Mouse (Mus musculus) embryonic stem cell, embryonic (primary cell): ENCODE data around the gene Col6a3.

Experiments
- CTCF ChIA-PET, 4 experiments: fragments of 300-600 bp in 2 of 4; fragments of 350-600 bp in 2 of 4; sonication (Branson Sonifier 250); formaldehyde crosslinking; loops; one replicate each; lab custom pipeline; 2022; ENCODE audit warnings: inconsistent platforms in 2 of 4; lab: Charles Lee
- POLR2A ChIA-PET, 4 experiments: fragments of 300-600 bp in 2 of 4; fragments of 350-600 bp in 2 of 4; sonication (Branson Sonifier 250); formaldehyde crosslinking; loops; one replicate each; lab custom pipeline; 2022; ENCODE audit warnings: antibody characterized with exemption in 4 of 4, inconsistent platforms in 1 of 4; lab: Charles Lee

Col6a3 gene

DNA sequence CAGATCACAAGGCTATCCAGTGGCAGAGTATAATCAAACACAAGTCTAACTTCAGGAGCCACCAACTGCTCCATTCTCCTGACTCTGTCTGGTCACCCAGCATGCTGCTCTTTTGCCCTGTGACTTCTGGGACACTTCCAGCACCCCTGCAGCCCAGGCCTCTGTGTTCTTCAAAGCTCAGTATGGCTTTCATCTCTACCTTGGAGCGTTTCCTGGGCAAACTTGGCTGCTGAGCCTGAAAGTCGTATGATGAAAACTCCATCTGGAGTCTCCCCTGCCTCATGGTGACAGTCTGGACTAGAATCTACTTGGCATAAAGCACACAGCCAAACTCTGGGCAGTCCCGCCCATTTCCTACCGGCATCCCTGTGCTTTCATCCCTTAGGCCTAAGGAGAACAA lies 95.2 kb downstream of the Col6a3 start:
- CTCF ChIA-PET = no interaction called here
- POLR2A ChIA-PET = no interaction called here

DNA sequence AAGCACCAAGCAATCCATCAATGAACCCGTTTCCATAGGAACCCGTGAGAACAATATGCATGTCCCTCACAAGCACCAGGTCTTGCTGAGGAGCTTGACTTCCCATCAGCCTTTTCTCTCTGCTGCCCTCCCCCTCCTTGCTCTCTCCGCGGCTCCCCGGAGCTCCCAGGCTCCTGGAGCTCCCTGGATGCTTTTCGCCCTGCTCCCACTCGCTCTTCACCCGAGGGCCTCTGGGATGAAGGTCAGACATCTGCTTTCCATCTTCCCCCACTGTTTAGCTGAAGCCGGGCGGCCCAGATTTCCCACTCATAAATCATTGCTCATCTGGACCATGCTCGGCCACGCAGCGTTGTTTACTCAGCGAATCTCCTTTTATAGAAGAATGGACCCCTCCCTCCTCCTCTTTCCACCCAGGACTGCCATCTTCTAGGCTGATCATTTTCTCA lies 99.8 kb downstream of the Col6a3 start:
- ChIA-PET POLR2A (interaction anchor here in 2 of 4 experiments (0.6 to 0.7 kb wide), 3 partner anchors 8 to 122 kb away, joined by 3 read pairs; no protein-coding TSS in a partner anchor), CTCF (no interaction called here)

DNA sequence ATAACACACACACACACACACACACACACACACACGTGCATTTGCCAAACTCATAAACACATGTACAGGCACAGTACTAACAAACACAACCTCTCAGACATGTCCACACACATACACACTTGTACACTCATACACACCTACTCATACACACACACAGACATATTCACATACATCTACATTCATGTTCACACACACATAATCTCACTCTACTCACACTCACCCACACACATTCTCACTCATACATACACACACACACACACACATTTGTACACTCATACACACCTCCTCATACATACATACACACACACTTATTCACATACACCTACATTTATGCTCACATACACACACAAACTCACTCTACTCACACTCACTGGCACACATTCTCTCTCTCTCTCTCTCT lies 100.3 kb downstream of the Col6a3 start:
- POLR2A ChIA-PET = interaction anchor here in 1 of 4 experiments (0.6 kb wide), 1 partner anchor 517 kb away, joined by 3 read pairs; no protein-coding TSS in a partner anchor
- CTCF ChIA-PET = no interaction called here

DNA sequence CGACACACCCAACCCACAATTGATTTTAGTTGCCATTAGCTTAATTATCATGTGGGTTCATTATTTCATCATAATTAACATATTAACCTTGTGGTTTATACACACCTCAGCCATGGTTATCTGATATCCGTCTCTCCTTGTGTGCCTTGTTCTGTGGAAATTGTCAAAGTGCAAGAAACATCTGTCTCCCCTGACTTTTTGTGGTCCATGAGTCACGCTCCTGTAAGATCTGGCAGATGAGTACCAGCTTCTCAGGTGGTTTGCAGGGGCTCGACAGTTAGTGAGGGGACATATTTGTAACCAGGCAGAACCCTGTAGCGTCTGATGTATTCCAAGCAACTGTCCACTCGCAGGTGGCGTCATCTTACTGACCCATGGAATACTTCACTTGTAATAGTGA lies 101.1 kb downstream of the Col6a3 start:
- ChIA-PET CTCF (no interaction called here), POLR2A (interaction anchor here in 1 of 4 experiments (0.6 kb wide), 1 partner anchor 518 kb away, joined by 3 read pairs; no protein-coding TSS in a partner anchor)

DNA sequence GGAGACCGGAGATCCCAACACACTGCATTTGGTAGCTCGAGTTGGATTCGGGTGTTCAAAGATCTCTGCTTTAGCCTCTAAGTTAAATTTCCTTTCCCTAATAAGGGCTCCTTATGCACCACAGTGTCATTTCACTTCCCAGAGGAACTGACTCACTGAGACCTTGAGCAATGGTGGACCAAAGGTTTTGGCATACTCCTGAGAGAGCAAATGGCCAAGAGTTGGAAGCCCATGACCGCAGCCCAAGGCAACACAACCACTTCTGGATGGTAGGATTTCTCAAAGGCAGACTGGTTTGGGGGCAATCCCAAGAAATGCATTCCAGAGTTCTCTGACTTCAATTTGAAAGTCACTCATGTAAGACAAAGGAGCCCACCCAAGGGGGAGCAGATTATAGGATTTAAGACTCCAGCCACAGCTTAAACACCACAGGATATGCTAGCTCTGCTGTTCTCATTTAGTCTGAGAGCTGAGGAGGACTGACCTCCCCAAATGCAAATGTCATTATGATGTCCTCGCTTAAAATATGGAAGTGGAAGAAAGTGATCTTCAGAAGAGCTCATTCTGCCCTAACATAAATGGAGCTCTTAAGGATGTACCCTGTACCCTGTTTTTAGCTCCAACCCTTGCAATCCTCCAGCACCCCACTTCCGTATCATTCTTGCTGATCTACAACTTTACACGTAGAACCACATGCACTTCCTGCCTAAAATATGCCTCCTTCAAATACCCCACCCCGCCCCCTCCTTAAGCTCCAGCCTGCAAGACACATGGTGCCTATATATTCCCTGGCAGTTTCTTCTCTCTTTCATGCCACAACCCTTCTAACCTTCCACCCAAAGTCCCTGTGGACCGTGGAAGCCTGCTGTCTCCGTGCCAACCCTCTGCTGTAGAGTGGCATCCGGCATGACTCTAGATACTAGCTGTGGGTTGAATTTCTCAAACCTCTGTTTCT lies 103.3 kb downstream of the Col6a3 start:
- ChIA-PET CTCF (no interaction called here), POLR2A (no interaction called here)

DNA sequence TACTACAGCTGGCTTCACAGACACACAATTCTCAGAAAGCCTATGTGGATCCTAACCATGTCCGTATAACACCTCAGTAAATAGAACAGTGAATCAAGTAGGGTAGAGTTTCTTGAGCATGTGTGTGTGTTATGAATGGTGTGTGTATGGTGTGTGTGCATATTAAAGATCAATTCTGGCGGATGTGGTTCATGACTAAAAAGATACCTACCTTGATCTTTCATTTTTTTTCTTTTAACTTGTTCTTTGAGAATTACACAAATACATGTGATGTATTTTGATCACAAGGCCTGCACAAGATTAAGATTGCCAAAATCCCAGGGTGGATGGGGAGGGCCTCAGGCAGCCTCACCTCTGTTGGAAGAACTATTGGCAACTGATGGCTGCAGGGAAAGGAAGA lies 104.9 kb downstream of the Col6a3 start:
- CTCF ChIA-PET = no interaction called here
- POLR2A ChIA-PET = no interaction called here

DNA sequence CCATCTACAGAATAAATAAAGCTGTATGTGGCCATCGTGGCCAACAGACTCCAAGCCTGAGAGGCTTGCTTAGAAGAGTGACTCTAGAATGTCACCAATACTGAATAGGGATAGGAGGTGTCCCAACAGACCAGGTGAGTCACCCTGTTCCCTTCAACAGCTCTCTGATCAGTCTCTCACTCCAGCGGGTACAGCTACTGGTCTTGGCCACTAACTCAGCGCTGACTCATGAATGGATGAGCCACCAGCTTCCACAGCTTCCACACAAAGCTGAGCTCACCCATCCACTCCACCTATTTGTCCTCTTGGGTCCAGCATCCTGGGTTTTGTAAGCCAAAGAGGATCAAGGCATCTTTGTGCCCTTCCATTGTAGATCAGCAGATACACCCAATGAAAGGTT lies 114.3 kb downstream of the Col6a3 start:
- CTCF ChIA-PET = no interaction called here

DNA sequence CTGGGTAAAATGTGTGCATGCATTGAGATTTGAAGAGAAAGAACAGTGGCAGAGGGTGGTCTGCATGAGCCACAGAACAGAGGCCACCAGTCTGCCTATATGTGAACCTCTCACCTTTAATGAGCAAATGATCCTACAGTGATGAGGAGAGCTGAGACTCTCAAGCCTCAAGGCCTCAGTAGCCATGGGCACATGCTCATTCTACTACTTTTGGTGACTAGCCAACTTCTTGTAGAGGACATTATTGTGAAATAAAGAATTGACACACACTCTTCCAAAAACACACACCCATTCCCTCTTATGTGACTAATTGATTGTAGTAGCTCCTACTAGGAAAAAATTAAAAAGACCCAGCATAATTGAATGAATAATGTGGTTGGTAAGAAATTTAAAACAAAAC lies 120.0 kb downstream of the Col6a3 start:
- CTCF ChIA-PET = no interaction called here

More for the DNA sequence above, 114.3 kb downstream of the Col6a3 start:
- POLR2A ChIA-PET = no interaction called here

DNA sequence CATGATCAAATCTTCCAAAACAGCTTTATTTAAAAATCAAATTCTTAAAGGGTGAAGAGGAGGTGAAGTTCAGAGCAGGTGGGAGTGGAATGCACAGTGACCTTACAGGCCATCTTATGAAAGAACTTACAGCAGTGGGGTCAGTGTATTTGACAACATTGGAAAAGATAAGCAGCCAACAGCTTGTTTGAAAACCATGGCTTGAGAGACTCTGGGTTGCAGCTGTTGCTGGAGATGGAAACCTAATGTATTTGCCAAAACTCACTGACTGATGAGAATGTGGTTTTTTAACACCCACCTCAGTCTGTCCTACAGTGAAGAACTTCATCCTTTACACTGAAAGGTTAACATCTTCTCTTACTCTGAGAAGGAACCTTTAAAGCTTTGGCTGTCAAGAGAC lies 120.4 kb downstream of the Col6a3 start:
- CTCF ChIA-PET = interaction anchor here in 1 of 4 experiments (0.5 kb wide), 1 partner anchor 102 kb away, joined by 3 read pairs; no protein-coding TSS in a partner anchor
- POLR2A ChIA-PET = interaction anchor here in 1 of 4 experiments (3.2 kb wide), 1 partner anchor 11 kb away, joined by 7 read pairs; no protein-coding TSS in a partner anchor

More for the DNA sequence above, 120.0 kb downstream of the Col6a3 start:
- POLR2A ChIA-PET = interaction anchor here in 1 of 4 experiments (3.2 kb wide), 1 partner anchor 10 kb away, joined by 7 read pairs; no protein-coding TSS in a partner anchor

DNA sequence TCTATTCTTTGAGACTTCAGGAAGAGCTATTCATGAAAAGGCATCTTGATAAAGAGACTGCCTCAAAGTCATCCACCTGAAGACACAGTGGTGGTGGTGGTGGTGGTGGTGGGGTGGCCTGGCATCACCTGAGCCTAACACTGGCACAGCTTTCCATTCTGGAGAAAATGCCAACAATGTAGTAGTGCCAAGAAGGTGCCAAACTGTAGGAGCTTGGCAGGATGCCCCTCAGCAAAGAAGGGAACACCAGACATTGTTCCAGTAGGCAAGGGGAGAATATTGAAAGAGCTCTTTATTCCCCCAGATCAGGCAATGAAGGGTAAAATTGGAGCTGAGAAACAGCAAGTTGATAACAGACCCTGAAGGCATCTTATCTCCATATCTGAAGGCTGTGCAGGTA lies 121.8 kb downstream of the Col6a3 start:
- CTCF ChIA-PET = interaction anchor here in 3 of 4 experiments (0.5 to 0.7 kb wide), 4 partner anchors 71 to 891 kb away, joined by 3 to 4 read pairs (median 4); no protein-coding TSS in a partner anchor
- POLR2A ChIA-PET = interaction anchor here in 1 of 4 experiments (3.2 kb wide), 1 partner anchor 12 kb away, joined by 7 read pairs; no protein-coding TSS in a partner anchor

DNA sequence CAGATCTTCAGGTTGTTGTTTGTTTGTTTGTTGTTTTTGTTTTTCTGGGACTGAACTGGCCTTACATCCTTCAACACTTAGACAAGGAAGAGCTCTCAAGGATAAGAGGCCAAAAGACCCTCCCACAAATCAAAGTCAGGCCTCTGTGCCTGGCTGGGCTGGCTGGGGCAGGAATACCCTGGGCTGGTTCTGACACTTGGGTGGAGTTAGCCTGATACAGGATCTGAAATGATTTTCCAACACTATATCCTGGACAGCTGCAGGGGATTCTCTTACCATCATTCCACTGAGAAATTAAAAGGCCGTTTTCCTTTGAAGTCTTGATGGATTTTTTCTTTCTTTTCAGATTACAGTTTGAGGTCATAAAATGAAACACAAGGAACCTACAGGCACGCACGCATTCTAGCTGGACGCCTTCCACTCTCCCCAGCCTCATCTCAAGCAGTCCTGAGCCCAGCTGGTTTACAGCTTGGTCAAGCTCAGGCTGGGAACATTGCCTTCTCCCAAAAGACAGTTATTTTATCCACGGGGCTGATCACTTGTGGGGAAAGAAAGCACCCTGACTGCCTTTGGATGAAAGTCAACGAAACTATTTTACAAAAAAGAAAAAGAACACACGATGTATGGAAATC lies 123.0 kb downstream of the Col6a3 start:
- ChIA-PET POLR2A (no interaction called here), CTCF (no interaction called here)

DNA sequence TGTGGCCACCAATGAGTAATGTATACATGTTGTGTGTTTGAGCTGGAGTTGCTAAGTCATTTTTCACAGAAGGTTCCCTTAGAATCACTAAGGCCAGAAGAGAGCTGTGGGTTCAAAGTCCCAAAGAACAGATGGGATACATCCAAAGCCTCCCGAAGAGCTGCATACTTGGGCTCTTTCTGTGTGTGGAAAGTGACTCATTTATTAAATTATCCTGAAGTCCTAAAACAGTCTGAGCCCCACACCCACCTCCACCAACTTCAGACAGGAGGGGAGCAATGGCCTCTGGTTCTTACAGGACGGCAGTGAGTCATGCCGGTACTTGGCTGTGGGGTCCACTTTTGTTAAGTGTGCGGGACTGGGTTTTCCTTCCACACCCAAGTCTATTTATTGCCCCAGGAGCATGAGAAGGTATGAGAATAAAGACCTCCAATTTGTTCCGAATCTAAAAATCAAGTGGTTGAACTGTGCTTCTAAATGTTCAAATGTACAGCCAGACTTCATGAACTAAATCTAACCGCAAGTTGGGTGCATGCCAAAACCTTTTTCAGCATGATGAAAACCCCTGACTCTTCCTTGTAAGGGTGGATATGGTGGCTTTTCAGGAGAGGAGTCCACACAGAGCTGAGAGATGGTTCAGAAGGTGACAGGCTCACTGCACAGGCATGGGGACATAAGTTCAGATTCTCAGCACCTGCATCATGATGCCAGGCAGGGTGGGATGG lies 124.8 kb downstream of the Col6a3 start:
- ChIA-PET POLR2A (no interaction called here), CTCF (no interaction called here)

DNA sequence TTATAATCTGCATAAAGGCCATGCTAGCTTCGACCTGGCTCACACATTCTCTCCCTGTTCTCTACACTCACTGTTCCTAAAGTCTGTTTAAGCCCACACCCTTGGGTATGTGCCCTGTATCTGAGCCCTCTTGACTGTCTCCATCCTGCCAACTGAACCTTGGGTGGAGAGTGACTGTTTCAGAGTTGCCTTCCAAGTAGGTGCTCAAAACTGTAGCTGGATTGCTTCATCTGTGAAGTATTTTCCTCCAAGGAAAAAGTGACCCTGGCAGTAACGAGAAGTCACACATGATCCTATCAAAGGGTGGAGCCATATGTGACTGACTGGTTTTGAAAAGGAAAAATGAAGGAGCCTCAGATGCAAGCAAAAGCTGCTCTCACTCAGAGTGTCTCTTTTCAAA lies 127.5 kb downstream of the Col6a3 start:
- ChIA-PET CTCF (no interaction called here), POLR2A (no interaction called here)
